Mouse (Mus musculus) kidney, embryonic 14.5 days (tissue): ENCODE measurements at regions not wholly inside any gene's neighbourhood (a gene's known extent, or its start where the extent isn't known, plus 50 kb on each side); places are given as distances from the start of the nearest gene placed in this dataset.

ENCODE experiments used
- ATAC-seq: fragments of 200-750 bp; cut with Nextera tagmentation; 2 replicates; pipeline ENCODE4 v1.8.0; 2017; ENCODE audit warnings: moderate number of reproducible peaks, mild to moderate bottlenecking, moderate TSS enrichment, moderate library complexity; ENCODE audit not compliant: low FRiP score, low TSS enrichment
- H3K27ac ChIP-seq: fragments of 300-500 bp; sonication (generic); 2 replicates; pipeline ENCODE4 v1.5.1; 2014; ENCODE audit warnings: low read depth, mild to moderate bottlenecking, low read length, moderate library complexity, mixed read lengths
- H3K27me3 ChIP-seq: fragments of 300-500 bp; sonication (generic); 2 replicates; pipeline ENCODE4 v1.6.1; 2014; ENCODE audit warnings: mild to moderate bottlenecking, low read length; ENCODE audit not compliant: control insufficient read depth, insufficient read depth
- H3K36me3 ChIP-seq: fragments of 300-500 bp; sonication (generic); 2 replicates; pipeline ENCODE4 v1.6.1; 2014; ENCODE audit warnings: low read length, mixed read lengths; ENCODE audit not compliant: control insufficient read depth, insufficient read depth
- H3K4me1 ChIP-seq: fragments of 300-500 bp; sonication (generic); 2 replicates; pipeline ENCODE4 v1.6.1; 2014; ENCODE audit warnings: low read length, mixed read lengths; ENCODE audit not compliant: control insufficient read depth, insufficient read depth
- H3K4me2 ChIP-seq: fragments of 300-500 bp; sonication (generic); replicated peaks from 2 replicates; pipeline ENCODE4 v1.6.1; 2014; ENCODE audit warnings: low read depth, mild to moderate bottlenecking, low read length
- H3K4me3 ChIP-seq: fragments of 300-500 bp; sonication (generic); 2 replicates; pipeline ENCODE4 v1.5.1; 2014; ENCODE audit warnings: mild to moderate bottlenecking, low read length
- H3K9ac ChIP-seq: fragments of 300-500 bp; sonication (generic); 2 replicates; pipeline ENCODE4 v1.6.1; 2014; ENCODE audit warnings: low read depth, mild to moderate bottlenecking, low read length, moderate library complexity
- H3K9me3 ChIP-seq: fragments of 300-500 bp; sonication (generic); 2 replicates; pipeline ENCODE4 v1.6.1; 2016; ENCODE audit warnings: low read length; ENCODE audit not compliant: control insufficient read depth
- WGBS: fragments of 180-500 bp; shearing (Covaris S2); extraction: QIAGEN DNeasy Blood & Tissue Kit; methylation state at CpG from one replicate; pipeline ENCODE4 v1.1.7; 2014; 5-methylcytosine and 5-hydroxymethylcytosine counted together

GRCm38 (mm10) chr17:63802846-63803245 is 60.0 kb upstream of the Fer start:
- H3K4me3 ChIP-seq = no peak overlapping the region
- no peaks in the 10 kb centered on the region for H3K9me3 ChIP-seq
- no peak overlapping the region for H3K9ac ChIP-seq
- H3K27ac ChIP-seq = no peak overlapping the region
- ATAC-seq = no peak
- H3K27me3 ChIP-seq = no peaks in the 10 kb centered on the region
- no peaks in the 10 kb centered on the region for H3K36me3 ChIP-seq
- no peak overlapping the region for H3K4me2 ChIP-seq
- no peaks in the 10 kb centered on the region for H3K4me1 ChIP-seq
- WGBS = 78% methylated on average over 5 of the region's 5 CpGs

GRCm38 (mm10) chr17:63803599-63803998 is 59.3 kb upstream of the Fer start:
- Histone ChIP-seq H3K36me3 (no peaks in the 10 kb centered on the region), H3K9ac (no peak overlapping the region), H3K27ac (no peak overlapping the region), H3K4me2 (no peak overlapping the region), H3K4me1 (no peaks in the 10 kb centered on the region), H3K9me3 (no peaks in the 10 kb centered on the region), H3K4me3 (no peak overlapping the region), H3K27me3 (no peaks in the 10 kb centered on the region)
- ATAC-seq = no peak
- WGBS = 33% methylated on average over 11 of the region's 11 CpGs

DNA sequence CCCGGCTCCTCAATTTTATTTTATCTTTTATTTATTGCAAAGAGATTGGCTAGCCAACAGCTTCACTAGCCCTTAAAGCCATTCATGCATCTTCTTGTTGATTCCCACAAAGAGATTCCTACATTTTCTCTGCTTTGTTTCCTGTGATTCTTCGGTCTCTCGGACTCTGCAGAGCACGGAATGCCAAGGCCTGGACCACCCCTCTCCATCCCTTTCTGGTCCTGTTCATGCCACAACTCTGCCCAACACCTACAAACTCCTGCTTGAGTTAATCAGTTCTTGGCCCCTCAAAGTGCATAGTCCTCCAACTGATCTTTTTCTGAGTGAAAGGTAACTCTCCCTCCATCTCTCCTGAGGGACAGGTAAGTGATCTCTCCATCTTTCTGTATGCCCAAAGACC is 58.4 kb upstream of the Fer start:
- no peak for ATAC-seq
- H3K27ac ChIP-seq = no peak overlapping the region
- H3K4me3 ChIP-seq = no peak overlapping the region
- no peaks in the 10 kb centered on the region for H3K36me3 ChIP-seq
- no peaks in the 10 kb centered on the region for H3K4me1 ChIP-seq
- WGBS = 94% methylated on average over 4 of the region's 4 CpGs
- no peak overlapping the region for H3K9ac ChIP-seq
- no peaks in the 10 kb centered on the region for H3K27me3 ChIP-seq
- H3K4me2 ChIP-seq = no peak overlapping the region
- H3K9me3 ChIP-seq = no peaks in the 10 kb centered on the region

DNA sequence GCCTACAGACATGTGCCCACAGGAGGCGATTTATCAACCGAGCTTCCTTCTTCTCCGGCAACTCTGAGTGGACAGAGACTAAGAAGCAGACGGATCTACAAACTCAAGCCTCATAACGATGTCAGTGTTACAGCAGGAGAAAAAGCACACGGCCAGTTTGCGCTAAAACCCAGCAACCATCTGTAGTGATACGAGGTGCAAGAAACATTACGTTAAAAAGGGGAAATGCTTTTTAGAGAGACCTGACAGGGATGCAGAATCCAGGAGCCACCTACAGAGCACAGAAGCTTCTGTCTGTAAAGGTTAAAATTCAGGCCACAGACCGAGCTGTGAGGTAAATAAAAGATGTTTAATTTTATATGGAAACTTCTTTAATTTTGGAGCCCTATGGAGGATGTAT is 56.5 kb upstream of the Fer start:
- H3K4me2 ChIP-seq = no peak overlapping the region
- H3K36me3 ChIP-seq = no peaks in the 10 kb centered on the region
- no peak overlapping the region for H3K27ac ChIP-seq
- no peaks in the 10 kb centered on the region for H3K4me1 ChIP-seq
- no peak overlapping the region for H3K4me3 ChIP-seq
- no peaks in the 10 kb centered on the region for H3K9me3 ChIP-seq
- no peaks in the 10 kb centered on the region for H3K27me3 ChIP-seq
- ATAC-seq = no peak
- no peak overlapping the region for H3K9ac ChIP-seq
- WGBS = 92% methylated on average over 10 of the region's 10 CpGs

DNA sequence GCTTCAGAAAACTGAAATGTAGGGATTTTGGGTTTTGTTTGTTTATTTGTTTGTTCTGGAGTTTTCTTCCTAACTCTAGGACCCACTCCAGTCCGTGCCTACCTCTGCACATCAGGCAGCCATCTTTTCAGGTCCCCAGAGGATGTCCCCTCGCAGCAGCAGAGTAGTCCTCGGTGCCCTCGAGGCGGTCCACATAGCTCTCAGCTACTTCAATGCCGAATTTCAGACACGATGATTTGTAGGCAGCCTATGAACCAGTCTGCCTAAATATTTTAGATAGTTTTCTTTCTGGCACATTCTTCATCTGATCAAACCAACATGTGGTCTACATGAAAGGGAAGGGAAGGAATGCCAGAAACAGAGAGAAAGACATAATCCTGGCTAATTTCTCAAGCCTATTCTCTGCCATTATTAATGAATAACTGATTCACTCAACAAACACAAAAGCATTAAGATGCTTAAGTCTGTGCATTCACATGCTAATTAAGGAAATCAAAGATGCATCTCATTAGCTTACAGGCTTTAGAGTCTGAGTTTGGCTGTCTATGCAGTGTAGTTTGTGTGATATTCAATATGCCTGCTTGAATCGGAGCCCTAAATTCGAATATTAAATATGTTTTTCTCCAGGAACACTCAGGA is 55.2 kb upstream of the Fer start:
- H3K4me3 ChIP-seq = no peak overlapping the region
- H3K27ac ChIP-seq = no peak overlapping the region
- no peak overlapping the region for H3K9ac ChIP-seq
- WGBS = 89% methylated on average over 9 of the region's 9 CpGs
- no peak overlapping the region for H3K4me2 ChIP-seq
- no peak for ATAC-seq
- no peaks in the 10 kb centered on the region for H3K27me3 ChIP-seq
- no peaks in the 10 kb centered on the region for H3K36me3 ChIP-seq
- no peaks in the 10 kb centered on the region for H3K4me1 ChIP-seq
- H3K9me3 ChIP-seq = no peaks in the 10 kb centered on the region

- H3K27ac ChIP-seq = no peak overlapping the region
- no peaks in the 10 kb centered on the region for H3K4me1 ChIP-seq
- ATAC-seq = no peak
- no peaks in the 10 kb centered on the region for H3K27me3 ChIP-seq
- 73% methylated on average over 6 of the region's 6 CpGs for WGBS
- H3K9ac ChIP-seq = no peak overlapping the region
- H3K36me3 ChIP-seq = no peaks in the 10 kb centered on the region
- no peaks in the 10 kb centered on the region for H3K9me3 ChIP-seq
- no peak overlapping the region for H3K4me3 ChIP-seq
- no peak overlapping the region for H3K4me2 ChIP-seq
These were observed 54.1 kb upstream of the Fer start for GRCm38 (mm10) chr17:63808756-63809155.

DNA sequence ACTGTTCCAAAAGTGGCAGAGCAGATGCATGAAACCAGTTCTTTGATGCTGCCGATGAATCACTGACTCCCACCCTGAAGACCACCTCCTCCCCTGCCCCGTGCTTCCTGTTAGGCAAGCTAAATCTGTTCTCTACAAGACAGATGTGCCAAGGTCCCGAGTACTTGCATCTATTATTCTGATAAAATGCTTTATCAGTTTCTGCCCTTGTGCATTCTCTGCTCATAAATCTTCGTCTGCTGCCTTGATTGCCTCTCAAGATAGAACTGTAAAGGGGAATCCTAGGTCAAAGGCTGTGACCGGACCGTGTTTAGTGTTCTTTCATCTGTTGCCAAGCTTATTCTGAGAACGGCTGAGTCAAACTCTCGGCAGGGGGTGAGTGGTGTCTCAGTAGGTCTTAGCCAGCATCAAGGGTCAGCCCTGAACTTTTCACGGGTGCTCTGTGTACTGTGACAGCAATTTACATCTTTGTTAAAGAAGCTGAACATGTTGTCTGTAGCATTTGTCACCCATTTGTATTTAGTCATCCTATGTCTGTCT is 51.5 kb upstream of the Fer start:
- H3K4me2 ChIP-seq = no peak overlapping the region
- H3K9me3 ChIP-seq = no peaks in the 10 kb centered on the region
- no peak overlapping the region for H3K9ac ChIP-seq
- no peaks in the 10 kb centered on the region for H3K4me1 ChIP-seq
- no peaks in the 10 kb centered on the region for H3K27me3 ChIP-seq
- H3K27ac ChIP-seq = no peak overlapping the region
- WGBS = 18% methylated on average over 9 of the region's 9 CpGs
- no peaks in the 10 kb centered on the region for H3K36me3 ChIP-seq
- no peak overlapping the region for H3K4me3 ChIP-seq
- no peak for ATAC-seq

DNA sequence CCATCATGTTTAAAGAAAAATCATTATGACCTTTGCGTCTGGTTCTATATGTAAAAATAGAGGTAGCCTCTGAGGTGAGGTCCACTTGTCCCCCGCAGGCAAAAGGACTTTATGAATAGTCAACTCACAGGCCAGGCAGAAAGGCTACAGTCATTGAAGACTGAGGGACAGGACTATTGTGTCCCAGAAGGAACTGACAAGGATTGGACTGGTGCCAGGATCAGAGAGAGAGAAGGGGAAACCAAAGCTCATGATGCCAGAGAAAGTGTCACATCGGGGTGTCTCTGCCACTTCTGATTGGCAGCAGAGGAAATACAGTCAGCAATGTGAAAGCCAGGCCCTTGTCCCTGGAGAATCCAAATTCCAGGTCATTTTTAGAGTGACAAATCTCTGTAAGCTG is 50.3 kb upstream of the Fer start:
- ATAC-seq = no peak
- no peak overlapping the region for H3K4me3 ChIP-seq
- H3K27me3 ChIP-seq = no peaks in the 10 kb centered on the region
- no peaks in the 10 kb centered on the region for H3K36me3 ChIP-seq
- H3K9ac ChIP-seq = no peak overlapping the region
- WGBS = 87% methylated on average over 3 of the region's 3 CpGs
- H3K4me2 ChIP-seq = no peak overlapping the region
- H3K27ac ChIP-seq = no peak overlapping the region
- H3K9me3 ChIP-seq = no peaks in the 10 kb centered on the region
- H3K4me1 ChIP-seq = no peaks in the 10 kb centered on the region
